In the genomic region with DNA sequence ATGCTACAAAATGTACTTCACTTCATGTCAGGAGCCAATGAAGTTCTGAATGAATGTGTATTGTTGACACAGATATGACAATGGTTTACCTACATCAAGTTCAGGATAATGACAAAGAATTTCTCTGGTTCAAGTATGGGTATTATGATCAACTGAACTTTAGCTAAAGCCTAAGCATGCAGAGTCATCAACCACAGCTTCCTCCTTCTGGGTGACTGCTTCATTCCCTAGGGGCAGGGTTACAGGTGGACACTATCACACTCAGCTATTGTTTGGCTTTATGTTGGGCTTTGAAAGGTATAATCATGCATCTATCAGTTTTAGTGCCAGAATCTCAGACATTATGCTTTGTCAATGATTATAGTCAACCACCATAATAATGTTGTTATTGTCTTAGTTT, we compare ENCODE assay signal across 24 mouse cellular contexts.
DNase-seq lines count a peak whose midpoint lies in the region; ATAC-seq lines count a peak whose summit lies in the region.
"Had no signal": no experiment of that assay in that cellular context is flagged by ENCODE, and none has a peak within 500 bp of the region (broad histone marks: within the 10 kb centered on the region; RNA-seq: fewer than 3 reads in every experiment).

No protein-coding gene starts in this region.

- H3K36me3 ChIP-seq in forebrain, embryonic 14.5 days (ENCODE audit: control insufficient read depth, insufficient read depth, low read length) = no peaks in the 10 kb centered on the region
- H3K36me3 ChIP-seq: embryonic facial prominence, embryonic 13.5 days; embryonic facial prominence, embryonic 15.5 days; forebrain, embryonic 10.5 days; G1E had no signal

- no peak overlapping the region for H3K27ac ChIP-seq in forebrain, embryonic 14.5 days (ENCODE audit: low read depth, low read length)
- H3K27ac ChIP-seq: embryonic facial prominence, embryonic 13.5 days; embryonic facial prominence, embryonic 15.5 days; forebrain, embryonic 10.5 days; forebrain, embryonic 13.5 days had no signal

- H3K9ac ChIP-seq in forebrain, embryonic 14.5 days (ENCODE audit: low read length) = no peak overlapping the region
- H3K9ac ChIP-seq: embryonic facial prominence, embryonic 13.5 days; embryonic facial prominence, embryonic 15.5 days; forebrain, embryonic 13.5 days had no signal

- ATAC-seq in granulocyte monocyte progenitor cell, adult 5-6 weeks (replicated peaks; ENCODE audit: poor library complexity, severe bottlenecking) = peak; percentile 59
- ATAC-seq in megakaryocyte progenitor cell, adult 5-6 weeks (replicated peaks; ENCODE audit: poor library complexity) = peak; percentile 81
- no peak for ATAC-seq in forebrain, embryonic 14.5 days
- ATAC-seq: forebrain, embryonic 13.5 days; forebrain, embryonic 16.5 days had no signal

- H3K4me1 ChIP-seq in forebrain, embryonic 14.5 days (ENCODE audit: control insufficient read depth, insufficient read depth, low read length) = no peaks in the 10 kb centered on the region
- H3K4me1 ChIP-seq: embryonic facial prominence, embryonic 13.5 days; embryonic facial prominence, embryonic 15.5 days; forebrain, embryonic 10.5 days; forebrain, embryonic 13.5 days had no signal

- H3K27me3 ChIP-seq in forebrain, embryonic 14.5 days (replicated peaks; ENCODE audit: control insufficient read depth, insufficient read depth, low read length) = no peaks in the 10 kb centered on the region
- H3K27me3 ChIP-seq: embryonic facial prominence, embryonic 13.5 days; embryonic facial prominence, embryonic 15.5 days; forebrain, embryonic 13.5 days had no signal

- DNase-seq in A20 (ENCODE audit: low read depth, low spot score) = peak; percentile 46
- peak; percentile 41 for DNase-seq in MEL-GATA-1-ER (ENCODE audit: extremely low read depth, low read depth)
- no peak for DNase-seq in kidney, postnatal 10 days
- no peak for DNase-seq in left cerebral cortex, adult 18-20 months (ENCODE audit: low spot score in 2 of 2)
- DNase-seq in forebrain, embryonic 14.5 days (ENCODE audit: low spot score) = no peak
- DNase-seq in cerebellum, adult 18-20 months = no peak
- DNase-seq: adrenal gland, adult 2 months; adrenal gland, postnatal 10 days; adrenal gland, postnatal 25 days; cerebellum, adult 11 months; cerebellum, adult 2 months; cerebellum, adult 9-10 months; cerebellum, postnatal 10 days; cerebellum, postnatal 25 days; embryo, embryonic 11 days had no signal

- H3K9me3 ChIP-seq in forebrain, embryonic 14.5 days (replicated peaks; ENCODE audit: control insufficient read depth, low read length) = no peaks in the 10 kb centered on the region
- H3K9me3 ChIP-seq: embryonic facial prominence, embryonic 13.5 days; embryonic facial prominence, embryonic 15.5 days; forebrain, embryonic 10.5 days; forebrain, embryonic 13.5 days; G1E had no signal

- no peak overlapping the region for H3K4me3 ChIP-seq in forebrain, embryonic 14.5 days (ENCODE audit: low read depth, low read length)
- H3K4me3 ChIP-seq: embryonic facial prominence, embryonic 13.5 days; embryonic facial prominence, embryonic 15.5 days; erythroblast, embryonic 14.5 days; forebrain, embryonic 10.5 days; forebrain, embryonic 13.5 days had no signal

- no peak overlapping the region for H3K4me2 ChIP-seq in forebrain, embryonic 14.5 days (ENCODE audit: low read length)
- H3K4me2 ChIP-seq: embryonic facial prominence, embryonic 13.5 days; embryonic facial prominence, embryonic 15.5 days; forebrain, embryonic 13.5 days had no signal

Comparison
In these comparisons a context has a peak if more than half of its experiments do, and no peak if none do; other contexts are left out.
1. DNase-seq: peak in A20 (single experiment) and MEL-GATA-1-ER (single experiment); none in kidney, postnatal 10 days (single experiment), left cerebral cortex, adult 18-20 months (0 of 2), forebrain, embryonic 14.5 days (single experiment) and cerebellum, adult 18-20 months (0 of 2).